Mouse (Mus musculus) hindbrain, embryonic 13.5 days (tissue): ENCODE measurements around the gene Pak1. TPM values are rescaled to one million over a fixed set of nuclear protein-coding genes. Genes with fewer than 3 reads are reported as not detected.

Experiments
- ATAC-seq: fragments of 200-750 bp; cut with Nextera tagmentation; 2 replicates; pipeline ENCODE4 v1.8.0; 2017; ENCODE audit warnings: moderate TSS enrichment; ENCODE audit not compliant: low FRiP score
- H3K27ac ChIP-seq: fragments of 300-500 bp; sonication (generic); 2 replicates; pipeline ENCODE4 v1.5.1; 2015; ENCODE audit warnings: inconsistent platforms, mild to moderate bottlenecking, moderate library complexity
- H3K27me3 ChIP-seq: fragments of 300-500 bp; sonication (generic); 2 replicates; pipeline ENCODE4 v1.6.1; 2015; ENCODE audit warnings: mild to moderate bottlenecking, inconsistent platforms
- H3K36me3 ChIP-seq: fragments of 300-500 bp; sonication (generic); 2 replicates; pipeline ENCODE4 v1.6.1; 2015; ENCODE audit warnings: mild to moderate bottlenecking, inconsistent platforms
- H3K4me1 ChIP-seq: fragments of 300-500 bp; sonication (generic); replicated peaks from 2 replicates; pipeline ENCODE4 v1.6.1; 2015; ENCODE audit warnings: inconsistent platforms
- H3K4me2 ChIP-seq: fragments of 300-500 bp; sonication (generic); 2 replicates; pipeline ENCODE4 v1.6.1; 2015; ENCODE audit warnings: inconsistent platforms, mild to moderate bottlenecking, moderate library complexity
- H3K4me3 ChIP-seq: fragments of 300-500 bp; sonication (generic); 2 replicates; pipeline ENCODE4 v1.5.1; 2015; ENCODE audit warnings: mild to moderate bottlenecking, inconsistent platforms
- H3K9ac ChIP-seq: fragments of 300-500 bp; sonication (generic); 2 replicates; pipeline ENCODE4 v1.6.1; 2015; ENCODE audit warnings: mild to moderate bottlenecking, inconsistent platforms
- H3K9me3 ChIP-seq: fragments of 300-500 bp; sonication (generic); 2 replicates; pipeline ENCODE4 v1.6.1; 2016; ENCODE audit warnings: inconsistent platforms
- WGBS: fragments of 180-500 bp; shearing (Covaris S2); methylation state at CpG from one replicate; pipeline ENCODE4 v1.1.7; 2015; 5-methylcytosine and 5-hydroxymethylcytosine counted together
- polyA plus RNA-seq: library from polyadenylated mRNA; unstranded; fragments of >200 nt; fragmentation: Nextera tagmentation; extraction: Ambion mirVana; gene quantifications from 2 replicates; pipeline ENCODE4 v1.2.1, GENCODE M21; 2015

The Pak1 gene
- polyA plus RNA-seq, 1 experiment from 2014 or later = 132 TPM

- no peak for ATAC-seq
- H3K4me3 ChIP-seq = no peak overlapping the region
- H3K27me3 ChIP-seq = no peaks in the 10 kb centered on the region
- no peaks in the 10 kb centered on the region for H3K9me3 ChIP-seq
- no peak overlapping the region for H3K4me2 ChIP-seq
- H3K36me3 ChIP-seq = no peaks in the 10 kb centered on the region
- WGBS = 92% methylated on average over 21 of the region's 21 CpGs
- no peaks in the 10 kb centered on the region for H3K4me1 ChIP-seq
- no peak overlapping the region for H3K27ac ChIP-seq
- H3K9ac ChIP-seq = no peak overlapping the region
Measured at GRCm38 (mm10) chr7:97765181-97765962, 23.0 kb upstream of the Pak1 start.

DNA sequence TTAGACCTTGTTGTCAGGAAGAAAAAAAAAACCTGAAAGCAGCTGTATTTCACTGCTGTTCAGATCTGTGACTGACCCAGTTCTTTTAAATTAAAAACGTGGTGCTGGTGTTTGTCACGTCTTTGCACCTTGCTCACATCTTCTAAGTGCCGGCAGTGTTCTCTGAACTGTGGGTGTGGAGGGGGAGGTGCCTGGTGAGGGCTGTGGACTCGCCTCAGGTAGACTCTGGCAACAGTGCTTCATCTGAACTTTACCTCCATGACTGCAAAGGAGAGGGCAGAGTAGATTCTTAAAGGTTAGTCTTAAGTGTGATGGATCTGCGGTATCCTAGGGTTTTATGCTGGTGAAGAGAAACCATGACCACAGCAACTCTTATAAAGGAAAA lies 22.4 kb upstream of the Pak1 start:
- Histone ChIP-seq H3K9ac (no peak overlapping the region), H3K9me3 (no peaks in the 10 kb centered on the region), H3K27me3 (no peaks in the 10 kb centered on the region), H3K4me2 (no peak overlapping the region), H3K4me3 (no peak overlapping the region), H3K36me3 (no peaks in the 10 kb centered on the region), H3K27ac (no peak overlapping the region), H3K4me1 (no peaks in the 10 kb centered on the region)
- WGBS = 87% methylated on average over 5 of the region's 5 CpGs
- ATAC-seq = no peak

DNA sequence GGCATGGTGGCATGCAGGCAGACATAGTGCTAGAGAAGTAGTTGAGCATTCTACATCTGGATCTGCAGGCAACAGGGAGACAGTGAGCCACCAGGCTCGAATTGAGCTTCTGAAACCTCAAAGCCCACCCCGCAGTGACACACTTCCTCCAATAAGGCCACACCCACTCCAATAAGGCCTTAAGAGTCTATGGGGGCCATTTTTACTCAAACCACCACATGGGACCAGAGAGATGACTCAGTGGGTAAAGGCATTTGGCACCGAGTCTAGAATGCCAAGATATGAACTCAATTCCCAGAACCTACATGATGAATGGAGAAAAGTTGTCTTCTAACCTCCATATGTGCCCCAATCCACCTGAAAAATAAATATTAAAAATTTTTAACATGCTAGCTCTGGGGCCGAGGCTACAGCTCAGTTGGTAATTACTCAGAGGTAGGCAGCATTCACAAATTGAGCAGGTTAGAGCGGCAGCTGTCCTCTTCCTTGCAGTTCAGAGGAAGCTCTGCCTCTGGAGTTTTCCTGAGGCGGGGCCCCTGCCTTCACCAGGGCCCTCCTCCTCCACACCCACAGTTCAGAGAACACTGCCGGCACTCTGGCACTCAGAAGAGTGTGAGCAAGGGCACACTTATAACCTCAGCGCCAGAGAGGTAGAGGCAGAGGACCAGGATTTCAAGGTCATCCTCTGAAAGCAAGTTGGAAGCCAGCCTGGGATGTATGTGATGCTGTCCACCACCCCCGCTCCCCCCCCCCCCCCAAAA lies 21.8 kb upstream of the Pak1 start:
- H3K9ac ChIP-seq = no peak overlapping the region
- no peak overlapping the region for H3K27ac ChIP-seq
- no peaks in the 10 kb centered on the region for H3K9me3 ChIP-seq
- no peak overlapping the region for H3K4me3 ChIP-seq
- WGBS = 87% methylated on average over 9 of the region's 9 CpGs
- no peak for ATAC-seq
- H3K36me3 ChIP-seq = no peaks in the 10 kb centered on the region
- H3K4me2 ChIP-seq = no peak overlapping the region
- no peaks in the 10 kb centered on the region for H3K4me1 ChIP-seq
- no peaks in the 10 kb centered on the region for H3K27me3 ChIP-seq

GRCm38 (mm10) chr7:97767841-97768240 lies 20.5 kb upstream of the Pak1 start:
- Histone ChIP-seq H3K4me1 (no peaks in the 10 kb centered on the region), H3K36me3 (no peaks in the 10 kb centered on the region), H3K27ac (no peak overlapping the region), H3K27me3 (no peaks in the 10 kb centered on the region), H3K4me2 (no peak overlapping the region), H3K9me3 (no peaks in the 10 kb centered on the region), H3K9ac (no peak overlapping the region), H3K4me3 (no peak overlapping the region)
- no peak for ATAC-seq
- WGBS = 88% methylated on average over 8 of the region's 8 CpGs

GRCm38 (mm10) chr7:97769020-97769419 lies 19.3 kb upstream of the Pak1 start:
- no peak overlapping the region for H3K9ac ChIP-seq
- 81% methylated on average over 4 of the region's 4 CpGs for WGBS
- no peaks in the 10 kb centered on the region for H3K9me3 ChIP-seq
- no peak for ATAC-seq
- no peaks in the 10 kb centered on the region for H3K36me3 ChIP-seq
- H3K4me3 ChIP-seq = no peak overlapping the region
- no peak overlapping the region for H3K4me2 ChIP-seq
- no peaks in the 10 kb centered on the region for H3K27me3 ChIP-seq
- no peaks in the 10 kb centered on the region for H3K4me1 ChIP-seq
- no peak overlapping the region for H3K27ac ChIP-seq

GRCm38 (mm10) chr7:97770841-97771620 lies 17.3 kb upstream of the Pak1 start:
- 88% methylated on average over 6 of the region's 6 CpGs for WGBS
- Histone ChIP-seq H3K9me3 (no peaks in the 10 kb centered on the region), H3K4me1 (no peaks in the 10 kb centered on the region), H3K4me3 (no peak overlapping the region), H3K9ac (no peak overlapping the region), H3K27ac (no peak overlapping the region), H3K27me3 (no peaks in the 10 kb centered on the region), H3K4me2 (no peak overlapping the region), H3K36me3 (no peaks in the 10 kb centered on the region)
- ATAC-seq = no peak

- Histone ChIP-seq H3K4me2 (no peak overlapping the region), H3K27ac (no peak overlapping the region), H3K9me3 (0 out of 2 replicates have a peak, but pooled peaks cover 4% of the 10 kb centered on the region), H3K27me3 (no peaks in the 10 kb centered on the region), H3K9ac (no peak overlapping the region), H3K4me1 (no peaks in the 10 kb centered on the region), H3K36me3 (no peaks in the 10 kb centered on the region), H3K4me3 (no peak overlapping the region)
- ATAC-seq = no peak
- WGBS = 61% methylated on average over 3 of the region's 3 CpGs
Measured at GRCm38 (mm10) chr7:97775380-97775779, 13.0 kb upstream of the Pak1 start.

DNA sequence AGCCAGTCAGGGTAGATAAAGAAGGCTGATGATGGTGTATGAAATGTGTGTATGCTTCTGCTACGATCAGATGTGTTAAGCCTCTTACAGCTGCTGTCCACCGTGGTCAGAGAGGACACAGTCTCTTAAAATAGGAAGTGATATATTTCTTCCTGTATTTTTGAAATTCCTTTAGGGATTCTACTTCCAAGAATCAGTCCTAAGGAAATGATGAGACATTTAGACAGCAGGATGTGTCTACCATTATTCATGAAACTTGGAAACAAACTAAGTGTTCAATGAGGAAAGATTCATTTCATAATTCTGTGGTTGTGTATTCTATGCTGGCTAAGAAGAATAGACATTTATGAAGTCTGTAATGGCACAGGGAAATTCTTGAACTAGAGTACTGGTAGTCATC lies 12.4 kb upstream of the Pak1 start:
- Histone ChIP-seq H3K9ac (no peak overlapping the region), H3K27ac (no peak overlapping the region), H3K4me1 (no peaks in the 10 kb centered on the region), H3K9me3 (0 out of 2 replicates have a peak, but pooled peaks cover 4% of the 10 kb centered on the region), H3K36me3 (no peaks in the 10 kb centered on the region), H3K4me3 (no peak overlapping the region), H3K27me3 (no peaks in the 10 kb centered on the region), H3K4me2 (no peak overlapping the region)
- WGBS = 88% methylated on average over 2 of the region's 2 CpGs
- ATAC-seq = no peak

- H3K4me3 ChIP-seq = no peak overlapping the region
- no peak overlapping the region for H3K27ac ChIP-seq
- H3K27me3 ChIP-seq = no peaks in the 10 kb centered on the region
- no peak overlapping the region for H3K9ac ChIP-seq
- ATAC-seq = no peak
- no peaks in the 10 kb centered on the region for H3K4me1 ChIP-seq
- 0 out of 2 replicates have a peak, but pooled peaks cover 4% of the 10 kb centered on the region for H3K9me3 ChIP-seq
- 96% methylated on average over 4 of the region's 4 CpGs for WGBS
- no peak overlapping the region for H3K4me2 ChIP-seq
- H3K36me3 ChIP-seq = no peaks in the 10 kb centered on the region
Measured at GRCm38 (mm10) chr7:97777191-97777590, 11.2 kb upstream of the Pak1 start.

GRCm38 (mm10) chr7:97780222-97780621 lies 8.1 kb upstream of the Pak1 start:
- no peaks in the 10 kb centered on the region for H3K4me1 ChIP-seq
- H3K36me3 ChIP-seq = no peaks in the 10 kb centered on the region
- H3K4me2 ChIP-seq = no peak overlapping the region
- WGBS = 91% methylated on average over 1 of the region's 1 CpGs
- ATAC-seq = no peak
- H3K4me3 ChIP-seq = no peak overlapping the region
- H3K27me3 ChIP-seq = no peaks in the 10 kb centered on the region
- no peak overlapping the region for H3K27ac ChIP-seq
- no peak overlapping the region for H3K9ac ChIP-seq
- H3K9me3 ChIP-seq = 0 out of 2 replicates have a peak, but pooled peaks cover 4% of the 10 kb centered on the region

GRCm38 (mm10) chr7:97780815-97781214 lies 7.5 kb upstream of the Pak1 start:
- WGBS = 100% methylated on average over 1 of the region's 1 CpGs
- Histone ChIP-seq H3K9me3 (0 out of 2 replicates have a peak, but pooled peaks cover 4% of the 10 kb centered on the region), H3K27ac (no peak overlapping the region)

DNA sequence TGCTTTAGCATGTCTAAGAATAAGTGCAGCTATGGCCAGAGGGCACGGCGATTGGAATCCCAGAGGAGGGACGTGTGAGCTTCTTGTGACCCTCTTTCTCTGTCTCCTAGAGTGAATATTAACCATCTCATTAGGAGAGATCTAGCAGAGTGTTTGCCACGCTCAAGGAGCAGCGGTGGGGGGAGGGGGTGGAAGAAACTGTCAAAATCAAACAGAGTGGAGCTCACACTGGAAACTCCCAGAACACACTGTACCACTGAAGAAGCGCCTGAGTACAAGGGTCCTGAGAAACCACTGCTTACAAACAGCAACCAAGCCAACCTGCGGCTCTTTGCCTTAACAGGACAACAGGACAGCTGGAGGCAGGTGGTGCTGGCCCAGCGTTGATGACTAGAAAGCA lies 6.8 kb upstream of the Pak1 start:
- no peaks in the 10 kb centered on the region for H3K36me3 ChIP-seq
- H3K27me3 ChIP-seq = 0 out of 2 replicates have a peak, but pooled peaks cover 10% of the 10 kb centered on the region
- 69% methylated on average over 8 of the region's 8 CpGs for WGBS
- H3K4me3 ChIP-seq = no peak overlapping the region
- H3K9me3 ChIP-seq = 0 out of 2 replicates have a peak, but pooled peaks cover 4% of the 10 kb centered on the region
- H3K4me1 ChIP-seq = no peaks in the 10 kb centered on the region
- H3K27ac ChIP-seq = no peak overlapping the region
- no peak for ATAC-seq
- no peak overlapping the region for H3K4me2 ChIP-seq
- H3K9ac ChIP-seq = no peak overlapping the region

More at GRCm38 (mm10) chr7:97780815-97781214, 7.5 kb upstream of the Pak1 start:
- Histone ChIP-seq H3K4me2 (no peak overlapping the region), H3K9ac (no peak overlapping the region), H3K4me1 (no peaks in the 10 kb centered on the region), H3K4me3 (no peak overlapping the region), H3K27me3 (0 out of 2 replicates have a peak, but pooled peaks cover 5% of the 10 kb centered on the region), H3K36me3 (no peaks in the 10 kb centered on the region)
- ATAC-seq = no peak
